Mouse (Mus musculus): ENCODE measurements around the gene Dnhd1.
A peak's percentile ranks its signal among the peaks of the same experiment; 100 is the strongest.

- TF ChIP-seq CTCF (IDR thresholded peaks at IDR 0.05; ENCODE audit: control insufficient read depth, insufficient read depth, low read length) (peak; percentile 41; the same call in 1 of the 2 replicates), POLR2A (IDR thresholded peaks at IDR 0.05; ENCODE audit: borderline replicate concordance, control insufficient read depth, low read depth, low read length) (no peak)
These were observed 75.7 kb downstream of the Dnhd1 start for GRCm38 (mm10) chr7:105726144-105726979.

Measured in bone marrow, adult 2 months (tissue).